Mouse (Mus musculus): ENCODE results near the gene Zfp791.
"Not testable (repeated sequence)": the region's sequence is repeated elsewhere in the genome, so short reads cannot be mapped to it uniquely, and the experiment has no call there.

Gene Zfp791

DNA sequence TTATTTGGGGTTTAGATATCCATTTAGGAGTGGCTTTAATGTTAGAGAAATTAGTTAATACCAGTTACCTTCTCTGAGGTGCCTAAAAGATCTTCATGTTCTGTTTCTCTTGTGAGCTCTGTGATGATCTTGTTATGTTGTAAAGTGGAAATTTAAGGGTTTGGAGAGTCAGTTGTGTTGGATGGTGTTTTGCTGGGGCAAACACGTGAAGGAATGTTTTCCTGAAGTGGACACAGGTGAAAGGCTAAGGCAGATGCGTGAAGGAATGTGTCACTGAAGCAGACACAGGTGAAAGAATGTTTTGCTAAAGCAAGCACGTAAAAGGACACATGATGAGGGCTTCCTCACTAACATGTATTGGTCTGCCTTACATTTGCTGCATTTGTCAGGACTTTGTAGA is at the start of gene Zfp791:
TSS of gene Zfp791 (minus strand) at position 101 of the 400 bp plus-strand sequence.
- no peak for DNase-seq (ENCODE audit: low read depth, low spot score)

DNA sequence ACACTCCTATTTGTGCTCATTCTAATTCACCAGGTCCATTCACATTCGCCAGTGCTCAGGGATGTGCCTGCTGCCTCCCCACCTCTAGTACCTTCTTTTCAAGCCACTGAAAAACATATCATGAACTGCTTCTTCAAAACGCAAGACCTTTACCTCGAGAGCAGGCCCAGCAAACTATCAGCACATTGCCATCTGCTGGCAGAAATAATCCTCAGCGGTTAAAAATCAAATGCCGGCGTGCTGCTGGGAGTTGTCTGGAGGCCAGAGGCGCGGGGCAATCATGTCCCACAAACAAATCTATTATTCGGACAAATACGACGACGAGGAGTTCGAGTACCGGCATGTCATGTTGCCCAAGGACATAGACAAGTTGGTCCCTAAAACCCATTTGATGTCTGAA is 48.4 kb upstream of the Zfp791 start:
- DNase-seq (ENCODE audit: low read depth, low spot score): peak; percentile 69

- no peak for DNase-seq (ENCODE audit: low read depth, low spot score)
Observed at GRCm38 (mm10) chr8:85151624-85152023, 28.7 kb upstream of the Zfp791 start, which contains the start of gene Cks1brt. Gene Cks1brt, plus strand, starts transcription at chr8:85151924.

- DNase-seq (ENCODE audit: low read depth, low spot score): no peak
Observed at GRCm38 (mm10) chr8:85142516-85142915, 19.6 kb upstream of the Zfp791 start.

GRCm38 (mm10) chr8:85135690-85136089 is 12.8 kb upstream of the Zfp791 start:
- not testable (repeated sequence) for DNase-seq (ENCODE audit: low read depth, low spot score)

- no peak for DNase-seq (ENCODE audit: low read depth, low spot score)
Observed at GRCm38 (mm10) chr8:85132335-85132734, 9.4 kb upstream of the Zfp791 start.

DNA sequence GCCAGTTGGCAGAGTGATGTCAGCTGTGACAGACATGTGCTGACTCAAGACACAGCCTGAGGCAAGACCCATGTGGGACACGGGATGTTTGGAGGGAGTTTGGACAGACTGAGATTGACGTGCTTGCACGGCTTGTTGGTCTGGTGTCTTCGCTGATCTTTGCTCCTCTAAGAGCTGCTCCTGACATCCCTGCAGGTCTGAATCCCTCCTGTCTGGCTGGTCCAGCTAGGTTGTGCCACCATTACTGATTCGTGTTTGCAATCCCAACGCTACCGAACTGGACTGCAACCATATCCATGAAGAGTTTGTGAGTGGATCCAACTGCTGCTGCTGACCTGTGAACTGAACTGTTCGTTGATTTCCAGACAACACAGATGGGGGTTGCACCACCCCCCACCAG is 796 bp upstream of the Zfp791 start:
- no peak for DNase-seq (ENCODE audit: low read depth, low spot score)

DNA sequence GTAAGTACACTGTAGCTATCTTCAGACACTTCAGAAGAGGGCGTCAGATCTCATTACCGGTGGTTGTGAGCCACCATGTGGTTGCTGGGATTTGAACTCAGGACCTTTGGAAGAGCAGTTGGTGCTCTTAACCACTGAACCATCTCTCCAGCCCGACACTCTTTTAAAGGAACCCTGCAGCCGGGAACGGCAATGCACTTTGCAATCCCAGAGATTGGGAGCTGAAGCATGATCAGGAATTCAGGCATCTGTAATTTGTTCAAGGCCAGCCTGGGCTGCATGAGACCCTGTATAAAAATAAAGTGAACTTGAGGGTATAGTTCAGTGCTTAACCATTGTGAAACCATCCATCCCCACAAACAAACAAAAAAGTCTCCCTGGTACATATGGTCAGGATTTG is 2.6 kb downstream of the Zfp791 start:
- not testable (repeated sequence) for DNase-seq (ENCODE audit: low read depth, low spot score)

DNA sequence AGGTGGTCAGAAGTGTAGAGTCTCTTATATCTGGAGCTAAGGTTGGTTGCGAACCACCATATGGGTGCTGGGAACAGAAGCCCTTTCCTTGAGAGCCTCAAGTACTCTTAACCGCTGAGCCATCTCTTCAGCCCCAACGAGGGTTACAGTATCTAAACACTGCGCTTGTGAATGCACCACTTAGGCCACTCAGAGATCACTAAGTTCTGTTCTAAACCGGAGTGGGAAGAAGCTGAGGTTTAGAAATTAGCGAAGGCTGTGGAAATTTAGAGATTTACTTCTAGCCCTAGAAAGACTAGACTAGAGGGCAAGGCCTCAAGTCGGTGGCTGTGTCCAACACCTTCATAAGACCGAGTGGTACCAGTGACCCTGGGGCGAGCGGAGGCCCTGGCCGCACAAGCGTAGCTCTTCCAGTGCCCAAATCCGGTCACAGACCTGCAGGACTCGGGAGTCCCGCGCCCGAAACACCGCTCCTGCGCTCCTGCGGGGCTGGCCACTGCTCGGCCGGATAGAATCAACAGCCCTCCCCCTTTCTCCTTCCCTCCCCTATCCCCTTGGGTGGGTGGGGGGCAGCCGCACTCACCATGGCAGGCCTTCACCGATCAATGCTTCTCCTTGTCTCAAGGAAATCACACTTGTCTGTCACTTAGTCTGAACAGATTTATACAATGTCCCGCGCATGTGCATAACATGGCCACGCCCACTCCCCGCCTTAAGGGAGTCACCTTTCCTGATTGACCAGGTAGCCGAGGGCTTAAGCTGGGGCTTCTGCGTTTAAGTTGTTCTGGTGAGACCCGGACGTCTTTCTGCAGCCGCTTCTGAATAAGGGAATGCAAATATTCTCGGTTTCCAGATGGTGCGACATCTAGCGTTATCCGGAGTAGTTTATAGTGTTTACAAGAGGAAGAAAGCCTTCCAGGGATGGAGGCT is 3.6 kb downstream of the Zfp791 start:
- DNase-seq (ENCODE audit: low read depth, low spot score): peak; percentile 93

GRCm38 (mm10) chr8:85116984-85117383 is 5.9 kb downstream of the Zfp791 start:
- no peak for DNase-seq (ENCODE audit: low read depth, low spot score)

DNA sequence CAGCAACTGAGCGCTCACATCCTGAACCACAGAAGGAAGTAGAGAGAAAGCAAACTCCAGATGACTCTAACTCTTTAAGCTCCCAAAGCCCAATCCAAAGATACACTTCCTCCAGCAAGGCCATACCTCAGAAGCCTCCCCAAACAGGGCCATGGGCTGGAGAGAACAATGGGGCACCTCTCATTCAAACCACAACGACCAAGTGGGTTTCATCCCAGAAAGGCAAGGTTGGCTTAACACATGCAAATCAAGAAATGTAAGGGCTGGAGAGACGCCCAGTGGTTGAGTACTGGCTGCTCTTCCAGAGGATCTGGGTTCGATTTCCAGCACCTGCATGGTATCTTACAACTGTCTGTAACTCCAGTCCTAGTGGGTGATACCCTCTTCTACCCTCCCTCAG is 7.4 kb downstream of the Zfp791 start:
- DNase-seq (ENCODE audit: low read depth, low spot score): peak; percentile 51

- DNase-seq (ENCODE audit: low read depth, low spot score): no peak
Observed at GRCm38 (mm10) chr8:85113241-85113640, 9.7 kb downstream of the Zfp791 start.

DNA sequence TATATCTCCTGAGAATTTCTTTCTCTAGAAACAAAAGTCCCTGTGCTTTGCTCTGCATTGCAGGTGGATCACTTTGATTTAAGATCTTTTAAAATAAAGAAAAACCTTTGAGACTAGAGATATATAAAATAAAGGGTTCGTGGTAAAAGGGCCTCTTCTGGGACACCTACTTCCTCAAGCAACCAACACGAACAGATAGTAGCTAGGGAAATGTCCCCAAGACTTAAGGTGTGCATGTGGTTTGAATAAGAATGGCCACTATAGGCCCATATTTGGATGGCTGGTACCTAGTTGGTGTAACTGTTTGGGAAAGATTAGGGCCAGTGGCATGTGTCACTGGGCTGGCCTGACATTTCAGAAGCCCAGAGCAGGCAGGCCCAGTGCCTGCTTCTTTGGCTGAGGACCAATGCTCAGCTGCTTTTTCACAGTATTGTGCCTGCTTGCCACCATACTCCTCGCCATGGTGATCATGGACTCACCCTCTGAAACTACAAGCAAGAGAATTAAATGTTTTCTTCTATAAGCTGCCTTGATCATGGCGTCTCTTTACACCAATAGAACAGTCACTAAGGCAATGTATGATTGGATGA is 22.7 kb downstream of the Zfp791 start:
- DNase-seq (ENCODE audit: low read depth, low spot score): no peak

GRCm38 (mm10) chr8:85096850-85097249 is 26.0 kb downstream of the Zfp791 start:
- DNase-seq (ENCODE audit: low read depth, low spot score): no peak

DNA sequence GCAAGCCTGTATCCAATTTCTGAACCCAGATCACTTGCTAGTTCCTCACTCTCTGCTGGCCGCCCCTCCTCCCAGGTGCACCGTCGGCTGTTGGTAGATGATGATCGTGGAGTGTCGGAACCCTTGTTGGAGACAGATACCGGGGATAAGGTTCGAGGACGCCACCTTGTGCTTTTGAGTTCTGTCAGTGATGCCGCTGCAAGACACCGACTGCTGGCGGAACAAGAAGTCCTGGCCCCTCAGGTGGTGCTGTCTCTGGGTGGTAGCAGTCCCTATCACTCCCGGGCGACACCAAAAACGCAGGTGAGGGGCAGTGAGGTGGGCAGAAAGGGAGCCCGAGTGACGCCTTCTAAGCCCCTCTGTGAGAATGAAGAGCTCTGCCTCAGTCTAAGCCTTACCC is 26.7 kb downstream of the Zfp791 start:
- no peak for DNase-seq (ENCODE audit: low read depth, low spot score)

GRCm38 (mm10) chr8:85095566-85095965 is 27.3 kb downstream of the Zfp791 start:
- DNase-seq (ENCODE audit: low read depth, low spot score): no peak

DNA sequence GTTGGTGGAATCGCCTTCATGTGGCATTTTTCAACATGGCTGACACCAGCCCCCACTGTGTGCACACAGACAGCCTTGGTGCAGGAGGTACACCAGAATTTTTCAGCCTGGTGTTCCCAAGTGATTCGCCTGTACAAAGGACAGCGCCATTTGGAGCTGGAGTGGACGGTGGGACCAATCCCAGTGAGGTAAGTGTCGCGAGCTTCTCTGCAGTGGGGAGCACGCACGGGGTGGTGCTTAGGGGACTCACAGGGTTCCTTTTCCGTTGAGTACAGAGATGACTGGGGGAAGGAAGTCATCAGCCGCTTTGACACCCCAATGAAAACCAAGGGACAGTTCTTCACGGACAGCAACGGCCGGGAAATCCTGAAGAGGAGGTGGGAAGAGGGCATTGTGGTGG is 27.8 kb downstream of the Zfp791 start:
- DNase-seq (ENCODE audit: low read depth, low spot score): no peak

DNA sequence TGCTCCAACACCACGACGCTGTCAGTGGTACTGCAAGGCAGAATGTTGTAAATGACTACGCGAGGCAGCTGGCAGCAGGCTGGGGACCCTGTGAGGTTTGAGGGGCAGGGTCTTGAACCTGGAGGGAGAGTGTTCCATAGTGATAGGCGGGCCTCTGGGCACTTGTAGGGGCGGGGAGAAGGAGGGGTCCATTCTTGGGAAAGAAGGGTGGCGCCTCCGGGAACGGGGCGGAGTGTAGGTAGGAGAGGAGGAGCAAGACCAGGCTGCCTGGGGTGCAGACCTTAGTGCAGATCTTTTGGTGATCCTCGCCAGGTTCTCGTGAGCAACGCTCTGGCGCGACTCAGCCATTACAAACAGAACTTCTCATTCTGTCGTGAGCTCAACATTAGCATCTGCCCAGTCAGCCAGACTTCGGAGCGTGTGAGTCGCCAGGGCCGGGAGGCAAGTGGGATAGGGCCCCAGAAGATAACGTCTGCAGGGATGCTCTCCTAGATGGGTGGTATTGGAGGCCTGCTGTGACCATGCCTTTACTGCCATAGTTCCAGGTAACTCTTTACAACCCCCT is 31.3 kb downstream of the Zfp791 start:
- peak; percentile 89 for DNase-seq (ENCODE audit: low read depth, low spot score)

DNA sequence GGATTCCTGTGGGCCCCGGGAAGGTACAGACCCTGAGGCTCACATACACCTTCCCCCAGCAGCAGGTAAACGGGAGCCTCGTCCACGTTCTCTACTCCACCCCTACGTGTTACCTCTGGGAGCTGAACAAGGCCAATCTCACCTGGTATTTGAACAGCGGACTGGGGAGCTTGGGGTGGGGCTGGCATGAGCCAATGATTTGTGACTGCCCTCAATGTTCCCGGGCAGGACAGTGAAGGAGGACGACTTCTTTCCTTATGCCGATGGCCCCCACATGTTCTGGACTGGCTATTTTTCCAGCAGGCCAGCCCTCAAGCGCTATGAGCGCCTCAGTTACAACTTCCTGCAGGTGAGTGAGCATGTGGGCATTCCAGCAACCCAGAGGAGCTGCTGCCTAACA is 32.0 kb downstream of the Zfp791 start:
- no peak for DNase-seq (ENCODE audit: low read depth, low spot score)

DNA sequence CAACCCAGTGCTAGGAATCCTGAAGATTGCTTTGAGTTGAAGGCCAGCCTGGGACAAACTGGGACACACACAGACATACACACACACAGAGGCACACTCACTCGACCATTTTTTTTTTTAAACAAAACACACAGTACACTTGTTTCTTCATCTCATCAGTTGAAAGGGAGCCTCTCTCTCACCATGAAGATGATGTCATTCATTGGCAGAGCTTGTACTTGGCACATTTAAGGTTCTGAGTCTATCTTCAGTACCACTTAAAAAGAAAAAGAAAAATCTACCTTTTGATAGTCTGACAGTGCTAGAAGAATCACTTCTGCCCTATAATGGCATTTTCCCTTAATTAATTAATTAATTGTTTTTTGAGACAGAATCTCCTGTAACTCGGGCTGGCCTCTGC is 34.1 kb downstream of the Zfp791 start:
- DNase-seq (ENCODE audit: low read depth, low spot score): no peak

GRCm38 (mm10) chr8:85086238-85086637 is 36.7 kb downstream of the Zfp791 start:
- DNase-seq (ENCODE audit: low read depth, low spot score): no peak

- DNase-seq (ENCODE audit: low read depth, low spot score): no peak
Observed at GRCm38 (mm10) chr8:85084633-85085032, 38.3 kb downstream of the Zfp791 start.

Data from ZHBTc4 (cell line).